Mouse (Mus musculus) midbrain, embryonic 13.5 days (tissue): ENCODE results near the gene Copz1. TPM values are rescaled to one million over a fixed set of nuclear protein-coding genes. Genes with fewer than 3 reads are reported as not detected.

ENCODE experiments used
- ATAC-seq: fragments of 200-750 bp; cut with Nextera tagmentation; 2 replicates; pipeline ENCODE4 v1.8.0; 2017; ENCODE audit warnings: mild to moderate bottlenecking, moderate TSS enrichment, moderate library complexity
- H3K27ac ChIP-seq: fragments of 300-500 bp; sonication (generic); 2 replicates; pipeline ENCODE4 v1.5.1; 2015; ENCODE audit warnings: inconsistent platforms, mild to moderate bottlenecking, moderate library complexity
- H3K27me3 ChIP-seq: fragments of 300-500 bp; sonication (generic); 2 replicates; pipeline ENCODE4 v1.6.1; 2015; ENCODE audit warnings: mild to moderate bottlenecking, inconsistent platforms
- H3K36me3 ChIP-seq: fragments of 300-500 bp; sonication (generic); 2 replicates; pipeline ENCODE4 v1.6.1; 2015; ENCODE audit warnings: mild to moderate bottlenecking, inconsistent platforms
- H3K4me1 ChIP-seq: fragments of 300-500 bp; sonication (generic); replicated peaks from 2 replicates; pipeline ENCODE4 v1.6.1; 2015; ENCODE audit warnings: inconsistent platforms
- H3K4me2 ChIP-seq: fragments of 300-500 bp; sonication (generic); replicated peaks from 2 replicates; pipeline ENCODE4 v1.6.1; 2015; ENCODE audit warnings: moderate library complexity, mild to moderate bottlenecking, inconsistent platforms
- H3K4me3 ChIP-seq: fragments of 300-500 bp; sonication (generic); replicated peaks from 2 replicates; pipeline ENCODE4 v1.5.1; 2015; ENCODE audit warnings: mild to moderate bottlenecking, inconsistent platforms
- H3K9ac ChIP-seq: fragments of 300-500 bp; sonication (generic); replicated peaks from 2 replicates; pipeline ENCODE4 v1.6.1; 2015; ENCODE audit warnings: mild to moderate bottlenecking, inconsistent platforms
- H3K9me3 ChIP-seq: fragments of 300-500 bp; sonication (generic); 2 replicates; pipeline ENCODE4 v1.6.1; 2016; ENCODE audit warnings: mild to moderate bottlenecking, inconsistent platforms
- WGBS: fragments of 180-500 bp; shearing (Covaris S2); methylation state at CpG from one replicate; pipeline ENCODE4 v1.1.7; 2015; 5-methylcytosine and 5-hydroxymethylcytosine counted together
- polyA plus RNA-seq: library from polyadenylated mRNA; unstranded; fragments of >200 nt; fragmentation: Nextera tagmentation; extraction: Ambion mirVana; gene quantifications from 2 replicates; pipeline ENCODE4 v1.2.1, GENCODE M21; 2015

Copz1 gene
- polyA plus RNA-seq, 1 experiment from 2014 or later: 218 TPM

DNA sequence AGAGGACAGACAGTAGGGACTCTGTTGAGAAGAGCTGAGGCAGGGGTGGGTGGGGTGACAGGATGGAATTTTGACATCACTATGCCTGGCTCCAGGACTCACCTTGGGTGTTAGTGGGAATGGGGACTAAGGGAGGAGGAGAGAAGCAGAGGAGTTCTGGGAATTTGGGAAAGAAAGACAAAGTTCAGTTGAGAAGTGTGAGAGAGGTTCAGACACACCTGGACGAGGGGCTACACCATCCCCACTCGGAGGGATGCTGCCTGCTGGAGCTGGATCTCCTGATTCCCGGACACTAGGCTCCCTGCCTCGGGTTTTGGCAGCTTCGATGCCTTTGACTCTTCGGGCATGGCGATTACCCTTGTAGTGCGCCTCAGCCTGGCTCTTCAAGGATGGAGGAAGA is 45.2 kb downstream of the Copz1 start:
- WGBS: 87% methylated on average over 8 of the region's 8 CpGs
- Histone ChIP-seq H3K9ac (0 out of 2 replicates have a peak overlapping the region, but pooled peaks have one; percentile 25), H3K4me1 (peaks cover 59% of the 10 kb centered on the region), H3K4me3 (no peak overlapping the region), H3K4me2 (no peak overlapping the region), H3K27ac (no peak overlapping the region), H3K36me3 (peaks cover 47% of the 10 kb centered on the region), H3K27me3 (no peaks in the 10 kb centered on the region), H3K9me3 (no peaks in the 10 kb centered on the region)
- no peak for ATAC-seq

DNA sequence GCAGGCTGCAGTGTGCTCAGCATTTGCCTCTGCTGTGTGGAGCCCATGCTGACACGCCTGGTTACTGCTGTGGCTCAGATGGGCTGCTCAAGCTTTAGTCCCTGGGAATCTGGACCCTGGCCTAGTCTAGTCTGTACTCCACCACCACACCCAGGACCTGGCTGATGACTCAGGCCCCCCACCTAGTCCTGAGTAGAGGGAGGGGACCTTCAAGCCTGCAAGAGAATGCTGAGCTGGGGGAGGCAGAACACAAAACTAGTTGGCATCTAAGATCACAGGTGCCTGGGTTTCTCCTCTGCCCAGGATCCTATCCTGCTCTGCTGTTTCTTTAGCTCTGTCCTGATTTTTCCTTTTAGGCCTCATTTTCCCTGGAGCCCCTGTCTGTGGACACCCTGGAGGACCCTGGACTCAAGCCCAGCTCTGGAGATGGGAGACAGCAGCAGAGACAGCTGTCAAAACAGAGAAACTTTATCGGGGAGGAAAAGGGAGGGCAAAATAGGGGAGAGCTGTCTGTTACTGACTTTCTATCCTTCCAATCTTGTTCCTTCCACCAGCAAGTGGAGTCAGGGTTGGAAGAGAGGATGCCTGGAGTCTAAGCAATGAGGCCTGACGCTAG is 45.8 kb downstream of the Copz1 start:
- peaks cover 47% of the 10 kb centered on the region for H3K36me3 ChIP-seq
- no peak overlapping the region for H3K4me3 ChIP-seq
- ATAC-seq: no peak
- H3K27me3 ChIP-seq: no peaks in the 10 kb centered on the region
- no peak overlapping the region for H3K4me2 ChIP-seq
- no peaks in the 10 kb centered on the region for H3K9me3 ChIP-seq
- no peak overlapping the region for H3K27ac ChIP-seq
- peaks cover 58% of the 10 kb centered on the region for H3K4me1 ChIP-seq
- peak overlapping the region; percentile 25; the same call in 1 of the 2 replicates for H3K9ac ChIP-seq
- WGBS: 78% methylated on average over 3 of the region's 3 CpGs

DNA sequence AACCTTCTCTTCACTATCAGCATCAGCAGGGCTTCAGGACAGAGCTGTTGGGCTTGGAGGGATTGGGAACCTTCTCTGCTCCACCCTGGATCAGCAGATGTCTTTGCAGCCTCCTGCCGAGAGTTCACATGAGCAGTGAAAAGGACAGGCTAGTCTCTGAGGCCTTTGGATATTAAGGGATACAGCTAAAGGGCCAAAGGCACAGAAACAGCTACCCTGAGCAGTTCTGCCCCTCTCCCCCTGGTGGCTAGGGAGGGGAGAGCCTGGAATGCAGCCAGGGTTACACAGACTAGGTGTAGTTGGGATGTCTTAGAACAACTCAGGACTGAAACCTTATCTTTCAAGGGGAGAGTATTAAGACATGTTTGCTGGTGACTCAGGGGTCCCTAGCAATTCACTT is 48.6 kb downstream of the Copz1 start:
- Histone ChIP-seq H3K4me1 (peaks cover 39% of the 10 kb centered on the region), H3K9me3 (no peaks in the 10 kb centered on the region), H3K27ac (no peak overlapping the region), H3K36me3 (peaks cover 38% of the 10 kb centered on the region), H3K27me3 (no peaks in the 10 kb centered on the region), H3K9ac (no peak overlapping the region), H3K4me3 (no peak overlapping the region), H3K4me2 (no peak overlapping the region)
- WGBS: 67% methylated on average over 1 of the region's 1 CpGs
- no peak for ATAC-seq

DNA sequence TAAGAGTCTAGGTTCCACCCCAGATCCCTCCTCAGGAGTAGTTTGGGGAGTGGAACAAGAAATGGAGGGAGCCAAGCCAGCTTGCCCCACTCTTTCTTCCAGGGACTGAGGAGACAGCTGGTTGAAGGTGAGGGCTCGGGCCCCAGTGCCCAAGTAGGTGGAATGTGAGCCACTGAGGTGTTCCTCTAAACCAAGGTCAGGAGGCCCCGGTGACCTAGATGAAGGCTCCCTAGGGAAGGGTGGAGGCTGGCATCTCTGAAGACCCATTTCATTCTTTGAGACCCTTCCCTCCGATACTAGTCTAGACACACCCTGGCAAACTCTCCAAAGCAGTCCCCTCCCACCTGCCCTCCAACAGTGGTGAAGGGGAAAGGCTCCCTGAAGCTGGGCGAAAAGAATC is 49.9 kb downstream of the Copz1 start:
- H3K9ac ChIP-seq: peak overlapping the region; percentile 83
- H3K27me3 ChIP-seq: no peaks in the 10 kb centered on the region
- whole genome bisulfite sequencing: 36% methylated on average over 4 of the region's 4 CpGs
- H3K4me3 ChIP-seq: peak overlapping the region; percentile 67
- peaks cover 25% of the 10 kb centered on the region for H3K36me3 ChIP-seq
- ATAC-seq: 0 out of 2 replicates have a peak, but pooled peaks have one; percentile 1
- no peaks in the 10 kb centered on the region for H3K9me3 ChIP-seq
- peak overlapping the region; percentile 78 for H3K4me2 ChIP-seq
- peaks cover 36% of the 10 kb centered on the region for H3K4me1 ChIP-seq
- peak overlapping the region; percentile 77 for H3K27ac ChIP-seq

DNA sequence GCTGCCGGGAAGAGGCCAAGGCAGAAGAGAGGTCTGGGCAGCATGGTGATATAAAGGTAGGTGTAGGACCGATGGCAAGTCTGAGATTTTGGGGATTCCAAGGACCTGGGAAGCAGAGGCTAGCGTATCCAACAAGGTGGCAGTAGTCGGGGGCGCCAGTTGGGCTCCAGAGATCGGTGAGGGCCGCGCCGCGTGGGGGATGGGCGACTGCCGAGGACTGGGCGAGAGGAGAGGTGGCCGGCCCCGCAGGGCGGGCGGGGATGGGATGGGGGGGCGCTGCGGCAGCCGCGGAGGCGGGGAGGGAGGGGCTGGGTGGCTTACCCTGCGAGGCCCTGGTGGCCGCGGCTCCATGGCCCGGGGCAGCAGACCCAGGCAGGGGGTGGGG is 50.5 kb downstream of the Copz1 start:
- no peaks in the 10 kb centered on the region for H3K27me3 ChIP-seq
- no peaks in the 10 kb centered on the region for H3K9me3 ChIP-seq
- 0% methylated on average over 16 of the region's 26 CpGs for WGBS
- peak overlapping the region; percentile 83 for H3K9ac ChIP-seq
- peaks cover 18% of the 10 kb centered on the region for H3K36me3 ChIP-seq
- H3K27ac ChIP-seq: peak overlapping the region; percentile 77
- peaks cover 36% of the 10 kb centered on the region for H3K4me1 ChIP-seq
- peak overlapping the region; percentile 78 for H3K4me2 ChIP-seq
- peak overlapping the region; percentile 67 for H3K4me3 ChIP-seq
- ATAC-seq: no peak; the same call in 1 of the 2 replicates

DNA sequence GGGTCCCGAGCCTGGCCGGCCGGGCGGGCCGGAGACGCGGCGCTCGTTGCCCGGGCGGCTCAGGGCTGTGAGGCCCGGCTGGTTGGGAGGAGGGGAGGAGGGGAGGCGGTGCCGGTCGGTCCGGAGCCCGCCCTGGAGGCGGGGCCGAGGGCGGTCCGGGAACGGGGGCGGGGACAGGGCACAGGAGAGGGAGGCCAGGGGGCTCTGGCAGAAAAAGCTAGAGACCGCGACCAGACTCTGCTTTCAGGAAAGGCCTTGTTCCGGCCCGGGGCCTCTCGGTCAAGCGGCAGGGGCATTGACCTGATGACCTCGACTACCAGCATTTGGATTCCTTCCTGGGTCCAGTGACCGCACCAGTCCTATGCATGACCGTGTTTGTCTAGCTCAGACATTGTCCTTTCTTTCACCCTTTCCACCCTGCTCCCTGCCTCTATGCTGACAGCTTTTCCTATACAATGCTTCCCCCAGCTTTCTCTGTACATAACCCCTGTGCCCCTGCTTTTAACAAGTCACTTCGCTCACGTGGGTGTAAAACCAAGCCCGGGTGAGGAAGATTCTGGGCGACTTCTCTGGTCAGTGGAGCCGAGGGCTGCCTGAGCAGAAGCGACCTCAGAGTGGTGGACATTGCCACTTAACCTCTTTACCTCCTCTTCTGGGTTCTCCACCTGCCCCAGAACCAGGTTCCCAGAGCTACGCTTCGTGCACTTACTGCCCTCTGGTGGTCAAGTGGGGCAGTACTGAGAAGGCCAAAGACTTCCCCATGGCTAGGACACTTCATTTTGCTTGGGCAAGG is 51.1 kb downstream of the Copz1 start:
- Histone ChIP-seq H3K4me2 (peak overlapping the region; percentile 78), H3K4me3 (peak overlapping the region; percentile 67), H3K4me1 (peaks cover 36% of the 10 kb centered on the region), H3K36me3 (peaks cover 12% of the 10 kb centered on the region), H3K9ac (peak overlapping the region; percentile 83), H3K27me3 (no peaks in the 10 kb centered on the region), H3K9me3 (no peaks in the 10 kb centered on the region), H3K27ac (peak overlapping the region; percentile 77)
- peak; percentile 96 for ATAC-seq
- WGBS: under 1% methylated on average over 26 of the region's 40 CpGs

DNA sequence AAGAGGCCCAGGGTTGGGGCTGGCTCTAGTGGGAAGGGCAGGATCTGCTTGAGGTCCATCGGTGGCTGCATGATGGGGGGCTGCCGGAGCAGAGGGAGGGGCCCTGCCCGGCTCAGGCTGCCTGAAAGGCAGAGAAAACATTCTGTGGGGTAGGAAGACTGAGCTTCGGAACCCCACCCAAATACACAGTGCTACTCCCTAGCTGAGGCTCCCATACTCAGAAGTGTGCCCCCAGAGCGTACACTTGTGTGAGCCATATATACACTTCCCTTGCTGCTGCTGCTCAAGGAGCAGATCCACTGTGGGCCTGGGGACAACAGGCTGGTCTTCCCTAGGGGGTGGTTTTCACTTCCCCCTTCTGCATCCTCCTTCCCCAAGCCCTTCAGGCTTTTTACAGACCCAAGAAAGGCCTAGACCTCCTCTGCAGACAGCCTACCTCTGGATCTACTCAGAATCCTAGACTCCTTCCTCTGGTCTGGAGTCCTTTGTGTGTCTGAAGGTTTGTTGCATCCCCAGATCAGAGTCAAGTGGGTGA is 60.6 kb downstream of the Copz1 start:
- Histone ChIP-seq H3K4me2 (no peak overlapping the region), H3K9ac (0 out of 2 replicates have a peak overlapping the region, but pooled peaks have one; percentile 19), H3K4me1 (peaks cover 41% of the 10 kb centered on the region), H3K9me3 (no peaks in the 10 kb centered on the region), H3K27me3 (peaks cover 9% of the 10 kb centered on the region), H3K36me3 (no peaks in the 10 kb centered on the region), H3K27ac (no peak overlapping the region), H3K4me3 (no peak overlapping the region)
- WGBS: 43% methylated on average over 5 of the region's 5 CpGs
- 0 out of 2 replicates have a peak, but pooled peaks have one; percentile 18 for ATAC-seq

DNA sequence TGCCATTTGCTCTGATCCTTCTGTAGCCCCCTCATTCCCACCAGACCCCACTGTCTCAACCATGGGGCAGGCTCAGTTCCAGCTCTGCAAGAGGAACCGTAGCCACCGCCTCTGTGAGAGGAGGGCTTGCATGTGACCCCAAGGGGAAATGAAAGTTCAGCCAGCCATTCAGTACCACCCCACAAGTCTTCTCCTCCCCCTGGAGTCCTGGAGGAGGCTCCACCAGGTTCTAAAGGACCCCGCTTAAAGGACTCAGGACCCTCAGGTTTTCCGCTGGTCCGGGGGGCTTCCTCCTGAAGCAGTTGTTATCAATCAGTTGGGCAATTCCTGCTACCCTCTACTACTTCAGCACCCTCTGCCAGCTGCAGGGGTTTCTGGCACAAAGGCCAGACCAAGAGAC is 61.2 kb downstream of the Copz1 start:
- Histone ChIP-seq H3K4me2 (peak overlapping the region; percentile 20; the same call in 1 of the 2 replicates), H3K4me3 (no peak overlapping the region), H3K27me3 (peaks cover 15% of the 10 kb centered on the region), H3K4me1 (peaks cover 47% of the 10 kb centered on the region), H3K36me3 (no peaks in the 10 kb centered on the region), H3K27ac (peak overlapping the region; percentile 44; the same call in 1 of the 2 replicates), H3K9me3 (no peaks in the 10 kb centered on the region), H3K9ac (peak overlapping the region; percentile 28; the same call in 1 of the 2 replicates)
- ATAC-seq: peak; percentile 3; the same call in 1 of the 2 replicates
- WGBS: 34% methylated on average over 5 of the region's 5 CpGs

DNA sequence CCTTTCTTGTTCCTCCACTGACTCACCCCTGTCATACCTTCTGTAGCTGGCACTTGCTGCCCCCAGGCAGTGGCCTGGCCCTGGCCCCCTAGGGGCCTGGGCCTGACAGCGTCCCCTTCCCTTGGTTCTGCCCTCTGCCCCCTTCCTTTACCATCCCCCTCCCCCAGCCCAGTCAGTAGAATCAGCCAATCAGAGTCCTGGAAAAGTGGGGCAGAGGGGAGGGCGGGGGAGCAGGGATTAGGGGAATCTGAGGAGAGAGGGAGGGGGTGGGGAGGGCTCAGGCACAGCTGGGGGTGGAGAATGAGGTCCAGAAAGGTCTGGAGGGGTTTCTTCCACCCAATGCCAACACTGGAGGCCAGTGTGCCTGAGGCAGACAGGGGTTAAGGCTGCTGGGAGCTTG is 61.7 kb downstream of the Copz1 start:
- ATAC-seq: peak; percentile 34
- 10% methylated on average over 2 of the region's 2 CpGs for WGBS
- H3K9me3 ChIP-seq: no peaks in the 10 kb centered on the region
- no peak overlapping the region for H3K4me3 ChIP-seq
- H3K27ac ChIP-seq: peak overlapping the region; percentile 44
- H3K4me1 ChIP-seq: peaks cover 51% of the 10 kb centered on the region
- H3K27me3 ChIP-seq: peaks cover 19% of the 10 kb centered on the region
- peak overlapping the region; percentile 28; the same call in 1 of the 2 replicates for H3K9ac ChIP-seq
- H3K4me2 ChIP-seq: peak overlapping the region; percentile 20; the same call in 1 of the 2 replicates
- no peaks in the 10 kb centered on the region for H3K36me3 ChIP-seq

DNA sequence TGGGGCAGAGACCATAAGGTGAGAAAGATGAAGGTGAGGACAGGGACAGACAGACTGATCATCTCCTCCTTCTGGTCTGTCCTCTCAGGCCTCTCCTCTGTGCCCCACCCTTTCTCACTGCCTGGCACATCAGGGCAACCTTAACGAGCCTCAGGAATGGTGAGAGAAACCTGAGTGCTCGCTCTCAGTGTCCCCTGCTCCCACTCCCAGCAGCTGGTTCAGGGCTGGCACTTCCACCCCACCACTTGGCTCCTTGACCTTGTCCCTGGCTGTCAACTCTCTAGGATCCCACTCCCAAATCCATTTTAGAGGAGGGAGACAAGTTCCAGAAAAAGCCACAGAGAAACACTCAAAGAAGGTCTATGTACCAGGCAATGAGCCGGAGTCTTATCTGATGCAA is 62.5 kb downstream of the Copz1 start:
- Histone ChIP-seq H3K9ac (no peak overlapping the region), H3K4me3 (no peak overlapping the region), H3K27me3 (peaks cover 19% of the 10 kb centered on the region), H3K36me3 (no peaks in the 10 kb centered on the region), H3K4me2 (no peak overlapping the region), H3K4me1 (peaks cover 59% of the 10 kb centered on the region), H3K9me3 (no peaks in the 10 kb centered on the region), H3K27ac (peak overlapping the region; percentile 44; the same call in 1 of the 2 replicates)
- WGBS: 66% methylated on average over 3 of the region's 3 CpGs
- ATAC-seq: no peak

DNA sequence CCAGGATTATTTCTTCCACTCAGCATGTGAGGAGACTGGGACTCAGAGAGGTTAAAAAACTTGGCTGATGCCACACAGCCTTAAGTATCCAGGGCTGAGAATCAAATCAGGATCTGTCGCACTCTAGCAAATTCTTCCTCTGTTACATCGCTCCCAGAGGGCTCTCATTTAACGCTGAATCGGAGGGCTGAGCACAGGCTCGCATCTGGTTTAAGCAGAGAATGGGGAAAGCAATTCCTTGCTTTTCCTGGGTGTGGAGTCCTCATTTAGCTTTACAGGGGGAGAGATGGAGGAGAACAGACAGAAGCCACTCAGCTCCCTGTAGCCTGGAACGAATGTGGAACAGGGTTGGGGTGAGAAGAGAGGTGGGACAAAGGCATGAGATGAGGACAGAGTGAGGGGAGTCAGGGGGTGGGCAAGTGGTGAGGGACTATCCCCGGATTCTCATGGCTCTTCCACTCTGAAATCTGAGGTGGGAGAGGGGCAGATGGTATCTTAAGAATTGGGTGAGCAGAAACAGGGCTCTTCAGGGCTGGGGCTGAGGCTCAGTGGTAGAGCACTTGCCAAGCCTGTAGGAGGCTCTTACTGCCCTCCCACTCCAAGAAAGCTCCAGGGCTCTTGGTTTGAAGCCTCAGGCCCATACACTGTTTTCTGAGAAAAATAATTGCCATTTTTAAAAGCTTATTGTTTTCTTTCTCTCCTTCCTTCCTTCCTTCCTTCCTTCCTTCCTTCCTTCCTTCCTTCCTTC is 63.1 kb downstream of the Copz1 start:
- Histone ChIP-seq H3K4me3 (no peak overlapping the region), H3K9ac (no peak overlapping the region), H3K4me2 (no peak overlapping the region), H3K9me3 (no peaks in the 10 kb centered on the region), H3K36me3 (no peaks in the 10 kb centered on the region), H3K4me1 (peaks cover 65% of the 10 kb centered on the region), H3K27me3 (peaks cover 21% of the 10 kb centered on the region), H3K27ac (no peak overlapping the region)
- 23% methylated on average over 7 of the region's 7 CpGs for WGBS
- ATAC-seq: no peak
